Mouse (Mus musculus) small intestine, adult 2 months (tissue): ENCODE measurements around the gene Timm9.

Source experiments
- CTCF ChIP-seq: fragments of 200-500 bp; IDR thresholded peaks from 2 replicates; pipeline ENCODE4 v1.5.1; 2012; ENCODE audit warnings: low read depth, mild to moderate bottlenecking, control low read depth, inconsistent platforms, low read length, moderate library complexity, mixed read lengths; ENCODE audit not compliant: insufficient replicate concordance, insufficient read length; ENCODE audit errors: extremely low read depth
- POLR2A ChIP-seq: fragments of 200-500 bp; IDR thresholded peaks from 2 replicates; pipeline ENCODE4 v1.6.1; 2012; ENCODE audit warnings: low read depth, mild to moderate bottlenecking, control low read depth, inconsistent platforms, low read length, moderate library complexity

DNA sequence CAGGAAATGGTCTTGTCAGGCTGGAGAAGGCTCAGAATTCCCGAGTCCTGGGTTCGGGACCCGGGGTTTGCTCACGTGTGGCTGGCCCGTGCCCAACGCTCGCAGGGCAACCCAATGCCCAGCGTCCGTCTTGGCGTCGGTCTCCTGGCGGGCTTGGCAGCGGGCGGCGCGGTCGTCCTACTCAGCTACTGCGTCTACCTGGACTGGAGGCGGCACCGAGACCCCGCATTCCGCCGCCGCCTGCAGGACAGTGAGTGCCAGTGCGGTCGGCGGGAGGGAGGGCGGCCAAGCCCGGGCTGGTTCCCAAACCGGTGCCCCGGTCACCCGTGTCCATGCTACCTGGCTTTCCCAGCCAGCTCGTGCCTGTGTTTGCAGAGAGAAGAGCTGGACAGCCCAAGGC, 25.2 kb downstream of the Timm9 start, which contains the start of gene Tomm20l:
- no peak for TF ChIP-seq POLR2A
- TF ChIP-seq CTCF = 0 out of 2 replicates have a peak, but pooled peaks have one; percentile 5
